Mouse (Mus musculus) brain, embryonic 18.5 days (tissue): ENCODE results near the gene Ptpn6.

Source experiments
- DNase-seq: peaks from one replicate; pipeline ENCODE4 v3.0.0-alpha.2; 2012; ENCODE audit warnings: low read depth, low spot score

The Ptpn6 gene

DNA sequence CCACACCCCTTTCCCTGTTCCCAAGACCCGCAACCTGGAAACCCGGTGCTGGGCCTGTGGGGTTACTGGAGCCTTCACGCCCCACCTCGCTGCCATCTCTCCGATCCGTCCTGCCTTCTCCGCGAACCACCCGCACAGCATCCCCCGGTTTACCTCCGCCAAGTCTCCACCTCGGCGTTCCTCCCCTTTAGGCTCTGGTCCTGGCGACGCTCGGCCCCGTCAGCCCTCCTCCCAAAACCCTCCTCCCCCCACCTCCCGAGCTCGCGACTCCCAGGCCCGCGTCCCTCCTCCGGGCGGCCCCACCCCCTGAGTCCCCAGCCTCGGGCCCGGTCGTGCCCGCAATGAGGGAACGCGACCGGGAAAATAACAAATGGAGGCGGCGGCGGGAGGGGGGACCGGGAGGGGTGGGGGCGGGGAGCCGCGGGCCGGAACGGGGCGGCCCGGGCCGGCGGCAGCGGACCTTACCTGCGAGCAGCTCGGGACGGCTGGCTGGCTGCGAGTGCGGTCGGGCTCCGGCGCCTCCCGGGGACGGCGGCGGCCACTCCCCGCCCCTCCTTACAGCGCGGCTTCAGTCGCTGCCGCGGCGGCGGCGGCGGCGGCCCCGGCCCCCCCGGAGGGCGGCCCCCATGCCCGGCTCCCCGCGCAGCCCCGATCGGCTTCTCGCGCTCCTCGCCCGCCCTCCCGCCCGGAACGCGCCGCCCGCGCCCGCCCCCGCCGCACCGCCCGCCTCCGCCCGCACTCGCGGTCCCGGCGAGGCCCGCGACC lies 17.5 kb upstream of the Ptpn6 start, which contains the start of the genes Gm45234 and Atn1:
Gene Gm45234 (minus strand): TSS at position 191 of the 765 bp plus-strand sequence.
Gene Atn1 (minus strand): TSS at position 694 of the 765 bp plus-strand sequence.
- DNase-seq: no peak

DNA sequence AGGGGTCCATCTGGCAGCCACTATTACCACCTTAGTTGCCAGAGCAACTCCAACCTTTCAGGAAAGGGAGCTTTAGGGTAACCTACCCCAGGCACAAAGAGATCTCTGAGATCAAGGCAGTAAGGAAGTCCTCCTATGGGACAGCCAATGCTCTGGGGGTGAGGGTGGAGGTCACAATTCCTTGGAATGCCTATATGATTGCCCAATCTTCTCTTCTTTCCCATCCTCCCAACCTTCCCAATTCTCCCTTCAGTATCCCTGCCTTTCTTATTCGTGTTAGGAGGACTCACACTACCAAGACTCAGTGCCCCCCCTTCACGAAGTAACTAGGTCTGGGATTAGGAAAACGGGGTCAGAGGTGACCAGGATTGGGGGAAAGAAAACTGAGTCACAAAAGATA lies 16.8 kb upstream of the Ptpn6 start:
- DNase-seq: no peak

DNA sequence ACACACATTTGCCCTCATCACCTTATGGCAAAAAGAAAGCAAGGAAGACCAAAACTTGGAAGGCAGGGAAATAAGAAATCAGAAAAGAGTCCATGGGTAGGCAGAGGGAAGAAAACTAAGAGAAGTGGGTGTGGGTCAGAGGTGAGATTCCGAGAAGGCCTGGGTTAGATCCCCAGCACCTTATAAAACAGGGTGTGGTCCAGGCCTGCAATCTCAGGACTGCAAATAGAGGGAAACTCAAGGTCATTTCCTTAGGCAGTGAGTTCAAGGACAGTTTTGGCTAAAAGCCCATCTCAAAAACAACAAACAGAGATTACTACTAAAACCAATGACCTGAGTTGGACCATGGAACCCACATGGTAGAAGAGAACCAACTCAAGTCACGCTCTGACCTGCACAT lies 15.3 kb upstream of the Ptpn6 start:
- DNase-seq: no peak

DNA sequence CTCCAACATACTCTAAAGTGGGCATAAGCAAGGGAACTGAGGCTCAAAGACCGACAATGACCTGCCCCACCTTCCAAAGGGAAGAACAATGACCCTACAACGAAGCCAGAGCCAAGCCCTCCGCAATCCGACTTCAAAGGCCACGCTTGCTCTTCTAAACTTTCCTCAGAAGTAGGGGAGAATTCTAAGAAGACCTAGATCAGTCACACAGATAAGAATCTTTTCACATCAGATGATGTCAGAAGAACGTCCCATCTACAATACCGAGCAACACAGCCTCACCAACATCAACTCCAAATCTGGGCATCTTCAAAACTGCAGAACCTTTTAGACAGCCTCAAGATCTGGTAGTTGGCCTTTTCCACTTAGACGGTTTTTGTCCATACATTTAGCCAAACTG lies 11.9 kb upstream of the Ptpn6 start:
- no peak for DNase-seq

DNA sequence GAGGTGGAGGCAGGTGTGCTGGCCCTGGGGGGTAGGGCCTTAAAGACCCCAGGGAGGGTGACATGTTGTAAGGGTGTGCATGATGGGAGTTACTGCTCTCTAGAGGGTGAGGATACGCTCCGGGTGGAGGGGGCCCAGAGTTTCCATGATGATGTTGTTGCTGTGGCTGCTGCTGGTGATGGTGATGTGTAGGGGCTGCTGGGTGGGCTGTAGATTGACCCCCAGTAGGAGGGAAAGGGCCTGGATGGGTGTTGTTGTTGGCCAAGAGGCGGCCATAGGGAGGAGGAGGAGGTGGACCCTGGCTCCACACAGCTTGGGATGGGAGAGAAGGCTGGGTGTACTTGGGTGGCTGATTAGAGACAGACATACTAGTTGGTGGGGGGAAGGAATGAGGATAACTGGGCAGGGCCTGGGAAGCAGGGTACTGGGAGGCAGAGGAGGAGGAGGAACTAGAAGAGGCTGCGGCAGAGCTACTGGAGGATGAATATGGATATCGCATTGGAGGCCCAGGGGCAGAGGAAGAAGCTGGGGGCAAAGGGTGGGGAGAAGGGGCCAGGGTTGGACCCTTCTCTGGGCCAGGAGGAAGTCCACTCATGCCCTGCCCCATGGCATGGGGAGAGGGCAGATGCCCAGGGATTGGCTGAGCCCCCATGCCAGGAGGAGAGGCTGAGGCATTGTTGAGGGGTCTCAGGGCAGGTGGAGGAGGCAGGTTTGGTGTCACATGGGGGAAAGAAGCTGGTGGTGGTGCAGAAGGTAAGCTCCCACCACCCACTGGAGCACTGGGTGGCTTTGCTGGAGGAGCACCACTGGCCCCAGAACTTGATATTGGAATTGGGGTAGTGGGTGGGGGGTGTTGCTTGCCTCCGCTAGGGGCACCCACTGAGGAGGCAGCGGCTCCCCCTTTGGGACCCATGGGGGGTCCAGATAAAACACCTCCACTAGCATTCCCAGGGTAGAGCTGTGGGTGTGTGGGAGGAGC lies 8.4 kb upstream of the Ptpn6 start:
- no peak for DNase-seq

DNA sequence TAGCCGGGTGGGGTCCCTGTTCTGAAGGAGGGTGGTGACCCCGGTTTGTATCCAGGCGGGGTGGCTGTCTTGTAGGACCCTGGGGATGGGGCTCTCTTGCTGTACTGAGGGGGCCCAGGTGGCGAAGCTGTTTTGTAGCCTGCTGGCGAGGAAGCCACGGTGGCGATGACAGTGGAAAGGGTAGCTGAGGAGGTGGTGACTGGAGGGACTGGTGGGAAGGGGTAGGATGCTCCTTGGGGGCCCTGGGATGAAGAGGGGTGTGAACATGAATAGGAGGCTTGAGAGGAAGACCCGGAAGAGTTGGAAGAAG lies 7.7 kb upstream of the Ptpn6 start:
- DNase-seq: no peak

DNA sequence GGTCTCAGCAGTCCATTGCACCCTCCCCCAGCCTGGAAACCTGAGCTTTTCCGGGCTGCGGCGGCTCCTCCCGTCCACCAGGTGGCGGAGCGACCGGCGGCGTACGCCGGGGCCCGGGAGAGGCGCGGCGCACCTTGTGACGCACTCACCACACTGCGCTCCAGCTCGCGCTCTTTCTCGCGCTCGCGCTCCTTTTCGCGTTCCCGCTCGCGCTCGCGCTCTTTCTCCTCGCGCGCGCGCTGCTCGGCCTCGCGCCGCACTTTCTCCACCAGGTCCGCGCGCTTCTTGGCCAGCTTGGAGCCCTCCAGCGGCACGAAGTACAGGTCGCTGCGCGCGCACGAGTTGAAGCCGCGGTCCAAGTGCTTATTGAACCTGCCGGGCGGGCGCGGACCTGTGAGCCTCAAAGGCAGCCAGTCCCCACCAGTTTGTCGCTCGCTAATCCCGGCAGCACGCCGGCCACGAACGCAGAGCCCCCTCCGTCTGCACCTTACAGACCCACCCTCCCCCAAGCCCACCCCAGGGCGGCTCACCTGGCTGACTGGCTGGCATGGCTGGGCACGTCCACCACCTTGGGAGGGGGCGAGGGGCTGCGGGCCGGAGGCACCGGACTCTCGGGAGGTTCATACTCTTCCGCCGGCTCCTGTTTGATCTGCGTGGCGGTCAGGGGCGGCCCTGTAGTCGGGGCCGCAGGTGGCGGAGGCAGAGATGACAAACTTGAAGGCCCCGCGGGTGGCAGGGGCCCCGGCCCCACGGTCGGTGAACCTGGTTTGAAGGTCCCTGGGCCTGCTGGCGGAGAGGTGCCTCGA lies 7.2 kb upstream of the Ptpn6 start:
- DNase-seq: peak; percentile 89

DNA sequence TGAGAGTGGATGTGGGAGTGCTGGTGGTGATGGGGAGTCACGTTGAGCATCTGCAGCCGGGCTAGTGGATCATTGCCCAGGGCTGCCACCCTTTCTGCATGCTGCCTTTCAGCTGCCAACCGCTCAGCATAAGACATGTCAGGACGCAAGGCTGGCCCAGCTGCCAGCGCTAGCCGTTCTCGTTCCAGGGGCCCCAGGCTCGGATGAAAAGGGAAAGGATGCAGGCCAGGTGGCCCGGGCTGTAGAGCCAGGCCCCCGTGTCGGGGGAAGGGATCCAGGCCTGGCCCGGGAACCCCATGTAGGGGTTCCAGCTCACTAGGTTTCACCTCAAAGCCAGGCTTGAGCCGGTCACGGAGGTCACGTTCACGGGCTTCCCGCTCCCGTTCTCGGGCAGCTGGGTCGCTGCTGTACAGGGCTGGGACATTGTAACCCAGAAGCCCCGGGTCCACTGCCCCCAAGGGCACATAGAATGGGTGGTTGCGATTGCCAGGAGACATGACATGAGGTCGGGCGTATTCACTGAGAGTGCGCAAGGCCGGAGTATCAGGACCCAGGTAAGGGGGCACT lies 6.3 kb upstream of the Ptpn6 start:
- no peak for DNase-seq

DNA sequence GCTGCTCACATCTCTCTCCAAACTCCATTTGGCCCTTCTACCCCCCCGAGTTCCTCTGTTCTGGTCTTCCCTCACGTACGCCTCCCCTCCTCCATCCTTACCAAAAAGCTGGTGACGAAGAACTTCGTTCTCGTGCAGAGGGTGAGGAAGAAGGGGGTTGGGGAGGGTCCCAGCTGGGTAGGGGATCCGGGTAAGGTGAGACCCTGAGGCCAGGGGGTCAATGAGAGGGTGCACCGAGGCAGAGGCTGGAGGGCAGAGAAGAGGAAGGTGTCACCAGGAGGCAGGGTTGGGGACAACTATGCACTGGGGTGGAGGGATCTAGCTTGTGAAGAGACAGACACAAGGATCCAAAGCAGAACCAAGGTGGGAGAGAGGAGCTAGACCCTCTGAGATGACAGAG lies 5.1 kb upstream of the Ptpn6 start:
- no peak for DNase-seq

DNA sequence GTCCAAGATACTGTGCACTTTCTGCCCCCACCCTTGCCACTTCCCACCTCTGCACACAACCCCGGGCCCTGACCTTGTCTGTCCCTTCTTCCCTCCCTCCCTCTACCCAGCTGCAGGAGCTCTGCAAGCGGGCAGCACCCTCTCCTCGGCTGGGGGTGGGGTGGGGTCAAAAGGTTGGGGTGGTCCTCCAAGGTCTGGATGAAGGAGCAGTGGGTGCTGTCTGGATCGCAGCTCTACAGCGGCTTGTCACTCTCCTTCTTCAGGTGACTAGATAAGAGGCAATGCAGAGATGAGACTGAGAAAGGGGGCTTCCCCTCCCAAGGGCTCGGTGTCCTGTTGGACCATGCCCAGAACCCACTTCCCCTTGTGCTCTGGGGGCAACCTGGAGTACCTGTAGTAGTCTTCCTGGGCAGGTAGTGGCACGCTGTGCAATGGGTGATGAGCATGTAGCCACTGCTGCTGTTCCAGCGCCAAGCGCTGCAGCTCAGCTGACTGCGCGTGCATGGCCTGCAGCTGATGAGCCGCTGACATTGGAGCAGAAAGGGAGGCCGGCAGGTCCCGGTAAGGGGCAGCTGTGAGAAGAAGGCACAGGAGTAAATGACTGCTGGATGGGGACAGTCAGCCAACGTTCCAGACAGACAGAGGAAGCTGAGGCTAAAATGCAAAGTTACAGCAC lies 4.5 kb upstream of the Ptpn6 start:
- no peak for DNase-seq

DNA sequence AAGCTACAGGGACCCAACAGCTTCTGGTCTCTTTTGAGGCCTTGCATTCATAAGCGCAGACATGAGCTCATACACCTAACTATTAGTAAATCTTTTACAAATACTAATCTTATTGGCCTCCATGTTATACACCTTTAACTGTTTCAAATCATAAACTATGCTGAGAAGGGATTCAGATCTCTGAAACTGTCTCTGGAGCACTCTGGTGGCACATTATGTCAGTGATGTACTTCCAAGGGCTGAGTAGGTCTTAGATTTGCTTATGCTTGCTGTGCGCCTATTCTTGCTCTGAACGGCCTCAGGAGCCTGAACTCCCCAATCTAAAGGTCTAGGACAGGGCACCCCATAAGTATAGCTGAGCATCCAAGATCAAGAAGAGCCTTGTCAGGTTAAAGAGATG lies 3.3 kb upstream of the Ptpn6 start:
- no peak for DNase-seq

DNA sequence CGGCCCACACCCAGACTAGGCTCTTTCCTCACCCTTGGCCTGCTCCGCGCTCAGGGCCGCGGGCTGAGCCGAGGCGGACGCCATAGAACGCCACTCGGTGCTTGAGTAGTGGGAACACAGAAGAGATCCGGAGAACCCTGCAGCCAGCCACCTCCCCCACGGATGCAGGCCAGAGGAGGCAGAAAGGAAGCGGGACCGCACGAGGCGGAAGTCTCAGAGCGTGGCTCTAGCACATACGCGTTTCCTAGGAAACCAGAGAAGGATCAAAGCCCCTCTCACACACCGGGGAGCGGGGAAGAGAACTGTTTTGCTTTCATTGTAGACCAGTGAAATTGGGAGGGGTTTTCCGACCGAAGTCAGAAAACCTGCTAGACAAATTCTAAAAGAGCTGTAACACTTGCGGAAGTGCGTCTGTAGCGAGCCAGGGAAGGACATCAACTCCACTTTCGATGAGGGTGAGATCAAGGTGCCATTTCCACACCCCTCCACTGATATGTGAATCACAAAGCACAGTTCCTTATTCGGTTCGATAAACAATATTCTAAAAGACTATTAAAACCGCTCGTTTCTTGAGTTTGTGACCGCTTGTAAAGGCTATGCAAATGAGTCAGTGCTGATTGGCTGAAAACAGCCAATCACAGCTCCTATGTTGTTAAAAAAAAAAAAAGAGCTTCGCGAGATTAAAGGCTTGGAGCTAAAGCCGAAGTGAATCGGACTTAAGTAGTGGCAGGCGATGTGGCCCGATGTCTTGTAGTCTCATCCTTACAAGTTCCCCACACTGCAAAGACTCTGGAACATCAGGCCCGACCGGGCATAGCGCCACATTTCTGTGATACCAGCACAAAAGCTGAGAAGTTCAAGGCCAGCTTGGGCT lies 2.6 kb upstream of the Ptpn6 start, which contains the start of gene Grcc10:
Gene Grcc10 (minus strand): TSS at position 487 of the 874 bp plus-strand sequence.
- peak; percentile 91 for DNase-seq

DNA sequence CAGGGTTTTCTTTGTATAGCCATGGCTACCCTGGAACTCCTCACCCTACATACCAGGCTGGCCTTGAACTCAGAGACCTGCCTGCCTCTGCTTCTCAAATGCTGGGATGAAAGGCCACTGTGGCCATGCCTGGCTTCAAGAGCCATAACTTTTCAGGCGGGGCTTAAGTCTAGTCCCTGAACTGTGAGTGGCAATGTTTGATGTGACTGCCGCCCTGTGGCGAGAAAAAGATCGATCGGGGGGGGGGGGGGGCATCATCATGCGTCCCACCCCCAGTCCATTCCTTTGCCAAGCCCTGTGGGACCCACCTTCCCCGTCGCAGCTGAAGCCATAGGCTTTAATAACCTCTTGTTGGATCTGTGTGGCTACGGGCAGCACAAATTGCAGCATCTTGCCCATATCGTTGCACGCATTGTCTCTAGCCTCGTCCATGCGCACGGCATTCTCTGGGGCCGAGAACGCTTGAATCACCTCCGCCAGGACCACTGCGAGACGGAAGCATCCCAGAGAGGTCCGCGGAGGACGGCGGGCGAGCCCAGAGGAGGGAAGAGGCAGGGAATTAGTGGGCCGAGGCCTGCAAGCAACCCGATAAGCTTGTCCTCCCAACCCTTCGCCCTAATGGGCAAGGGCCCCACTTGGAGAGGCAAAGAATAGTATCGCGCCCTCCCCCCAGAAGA lies 1.8 kb upstream of the Ptpn6 start:
- no peak for DNase-seq

DNA sequence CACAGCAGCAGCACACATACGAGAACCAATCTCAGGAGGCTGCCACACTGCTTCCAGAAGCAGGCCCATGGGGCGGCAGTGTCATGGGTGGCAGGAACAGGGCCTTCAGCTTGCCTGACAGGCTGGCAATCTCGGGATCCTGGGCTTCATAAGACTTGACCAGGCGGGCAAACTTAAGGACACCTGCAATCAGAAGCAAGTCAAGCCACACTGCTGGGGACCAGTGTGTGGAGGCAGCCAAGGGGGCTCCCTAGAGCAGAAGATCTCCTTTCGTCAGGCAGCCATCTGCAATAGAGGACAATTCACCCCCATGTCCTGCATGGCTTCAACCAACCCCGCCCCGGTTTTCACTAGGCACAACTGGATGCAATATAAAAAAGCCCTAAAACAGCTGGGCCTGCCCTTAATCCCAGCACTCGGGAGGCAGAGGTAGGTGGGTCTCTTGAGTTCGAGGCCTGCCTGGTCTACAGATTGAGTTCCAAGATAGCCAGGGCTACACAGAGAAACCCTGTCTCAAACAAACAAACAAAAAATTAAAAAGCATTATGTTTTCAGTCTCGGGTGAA lies 800 bp upstream of the Ptpn6 start:
- DNase-seq: no peak

DNA sequence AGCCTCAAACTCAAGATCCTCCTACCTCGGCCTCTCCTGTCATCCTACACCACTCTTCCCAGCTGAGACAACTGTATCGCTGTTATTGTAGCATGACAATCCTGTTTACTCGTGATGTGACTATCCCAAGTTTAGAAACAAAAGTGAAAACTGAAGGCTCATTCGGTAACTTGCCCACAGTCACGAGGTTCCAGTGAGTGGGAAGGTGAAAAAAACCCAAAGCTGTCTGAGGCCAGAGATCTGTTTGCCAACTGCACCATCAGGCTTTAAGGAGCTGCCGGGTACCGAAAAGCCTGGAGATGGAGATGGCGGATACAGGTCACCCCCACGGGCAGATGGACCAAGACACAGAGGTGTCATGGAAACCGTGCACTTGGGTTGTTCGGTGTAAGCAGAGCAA lies 1.5 kb downstream of the Ptpn6 start:
- DNase-seq: no peak

DNA sequence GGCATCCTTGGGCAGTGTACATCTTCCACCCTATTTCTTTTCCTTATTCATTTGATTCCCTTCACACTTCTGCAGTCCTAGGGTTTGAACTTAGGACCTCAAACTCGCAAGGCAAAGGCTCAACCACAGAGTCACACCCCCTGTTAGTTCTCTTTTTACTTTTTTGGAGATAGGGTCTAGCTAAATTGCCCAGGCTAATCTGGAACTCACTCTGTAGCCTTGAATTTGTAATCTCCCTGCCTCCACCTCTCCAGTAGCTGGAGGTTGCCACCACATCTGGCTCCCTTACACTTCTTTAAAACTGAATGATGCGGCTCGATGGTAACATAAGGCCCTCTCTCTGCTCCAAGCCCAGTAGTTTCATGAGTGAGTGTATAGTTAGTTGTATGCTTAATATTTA lies 4.1 kb downstream of the Ptpn6 start:
- DNase-seq: no peak

DNA sequence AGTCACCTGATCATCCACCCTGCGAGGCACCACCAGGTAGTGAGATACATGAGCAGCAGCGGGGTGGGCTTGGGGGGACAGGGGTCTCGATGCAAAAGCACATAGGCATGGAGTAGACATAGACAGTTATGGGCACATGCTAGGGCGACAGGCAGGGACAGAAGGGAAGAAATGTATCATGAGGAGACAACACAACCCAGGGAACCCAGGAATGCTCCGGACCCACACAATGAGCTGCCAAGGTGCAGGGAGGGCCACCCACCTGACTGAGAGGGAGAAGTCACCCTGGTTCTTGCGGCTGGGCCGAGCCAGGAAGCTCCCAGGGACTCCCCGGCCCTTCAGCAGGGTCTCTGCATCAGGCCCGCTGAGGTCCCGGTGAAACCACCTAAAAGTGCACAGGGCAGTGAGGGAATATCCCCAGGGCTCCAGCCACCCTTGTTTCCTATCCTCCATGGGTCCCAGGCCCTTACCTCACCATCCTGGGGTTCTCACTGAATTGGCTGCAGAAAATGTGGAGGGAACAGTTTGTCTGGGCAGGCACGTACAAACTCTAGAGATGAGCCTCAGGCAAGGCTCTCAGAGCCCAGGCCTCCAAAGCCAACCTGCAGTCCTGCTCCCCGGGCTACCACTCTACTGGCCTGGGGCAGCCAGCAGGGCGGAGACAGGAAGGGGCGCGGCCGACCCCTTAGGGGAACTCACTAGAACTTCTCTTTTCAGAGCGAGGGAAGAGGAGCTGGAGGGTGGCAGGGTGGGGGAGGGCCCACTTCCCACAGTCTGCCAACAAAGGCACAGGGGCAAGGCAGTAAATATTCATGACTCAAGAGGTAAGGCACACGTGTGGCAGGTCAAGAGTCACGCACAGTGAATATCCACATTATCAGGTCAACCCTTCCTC lies 5.8 kb downstream of the Ptpn6 start:
- DNase-seq: no peak

DNA sequence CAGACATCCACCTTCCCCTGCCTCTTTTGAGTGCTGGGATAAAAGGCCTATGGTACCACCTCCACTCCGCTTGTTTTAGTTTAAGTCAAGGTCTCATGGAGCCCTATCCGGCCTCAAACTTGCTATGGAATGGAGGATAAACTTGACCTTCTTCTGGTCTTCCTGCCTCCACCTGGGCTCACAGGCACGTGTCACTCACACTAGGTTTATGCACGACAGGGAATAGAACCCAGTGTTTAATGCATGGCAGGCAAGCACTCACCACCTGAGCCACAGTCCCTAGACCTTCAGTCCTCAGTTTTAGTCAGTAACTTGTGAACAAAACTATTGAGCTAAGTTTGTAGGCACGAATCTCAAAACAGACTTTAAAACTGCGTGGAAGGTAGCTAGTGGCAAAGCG lies 7.5 kb downstream of the Ptpn6 start:
- DNase-seq: no peak
